Mouse (Mus musculus) thymus, adult 18-20 months (tissue): ENCODE data around the gene Wdr66.

Experiments
- DNase-seq, 2 experiments: peaks; one replicate each; pipeline ENCODE4 v3.0.0; 2022; ENCODE audit warnings: mixed read lengths in 2 of 2

Wdr66 gene

GRCm38 (mm10) chr5:123272927-123273326 is 21.0 kb downstream of the Wdr66 start:
- no peak for DNase-seq

GRCm38 (mm10) chr5:123276636-123277341 is 24.9 kb downstream of the Wdr66 start:
- DNase-seq, result no peak

GRCm38 (mm10) chr5:123277342-123277701 is 25.4 kb downstream of the Wdr66 start:
- DNase-seq, result no peak

GRCm38 (mm10) chr5:123277704-123278103 is 25.8 kb downstream of the Wdr66 start:
- DNase-seq, result no peak

- no peak for DNase-seq
Measured at GRCm38 (mm10) chr5:123279248-123279647, 27.3 kb downstream of the Wdr66 start.

GRCm38 (mm10) chr5:123281336-123282136 is 29.6 kb downstream of the Wdr66 start:
- DNase-seq, result no peak

- no peak for DNase-seq
Measured at GRCm38 (mm10) chr5:123285174-123285573, 33.3 kb downstream of the Wdr66 start.

- DNase-seq, result no peak
Measured at GRCm38 (mm10) chr5:123288079-123288478, 36.2 kb downstream of the Wdr66 start.

GRCm38 (mm10) chr5:123294653-123295052 is 42.8 kb downstream of the Wdr66 start:
- DNase-seq, result no peak

- DNase-seq, result no peak
Measured at GRCm38 (mm10) chr5:123296224-123296806, 44.4 kb downstream of the Wdr66 start.

DNA sequence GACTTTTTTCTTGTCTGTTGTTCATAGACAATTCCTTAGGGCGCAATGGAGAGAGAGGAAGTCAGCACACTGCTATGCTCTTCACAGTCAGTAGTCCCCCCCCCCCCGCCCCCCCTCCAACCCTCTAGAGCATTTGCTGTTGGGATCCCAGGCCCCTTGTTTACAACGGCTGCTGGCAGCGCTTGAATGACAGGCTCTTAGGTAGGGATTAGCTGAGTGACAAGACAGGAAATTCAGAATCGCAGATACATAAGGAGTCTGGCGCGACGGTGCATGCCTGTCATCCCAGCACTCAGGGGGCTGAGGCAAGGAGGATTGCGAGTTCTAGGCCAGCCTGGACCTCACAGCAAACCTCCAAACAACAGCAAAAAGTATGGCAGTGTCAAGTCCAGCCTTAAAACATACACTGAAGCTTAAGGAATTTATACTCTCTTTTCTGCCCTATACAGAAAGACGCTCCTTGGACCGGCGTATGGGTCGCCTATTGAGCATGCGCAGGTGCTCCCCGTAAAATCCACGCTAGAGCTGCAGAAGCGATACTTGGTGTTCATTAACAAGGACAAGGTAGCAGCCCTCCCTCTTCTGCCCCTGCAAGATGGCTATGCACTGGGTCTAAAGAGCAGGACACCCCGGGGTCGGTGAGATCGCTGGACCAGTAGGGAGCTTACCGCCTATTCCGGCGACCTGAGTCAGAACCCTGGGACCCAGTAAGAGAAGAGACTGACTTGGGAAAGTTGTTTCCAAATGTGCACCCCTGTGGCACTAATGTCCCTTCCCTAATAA is 45.3 kb downstream of the Wdr66 start:
- no peak for DNase-seq

DNA sequence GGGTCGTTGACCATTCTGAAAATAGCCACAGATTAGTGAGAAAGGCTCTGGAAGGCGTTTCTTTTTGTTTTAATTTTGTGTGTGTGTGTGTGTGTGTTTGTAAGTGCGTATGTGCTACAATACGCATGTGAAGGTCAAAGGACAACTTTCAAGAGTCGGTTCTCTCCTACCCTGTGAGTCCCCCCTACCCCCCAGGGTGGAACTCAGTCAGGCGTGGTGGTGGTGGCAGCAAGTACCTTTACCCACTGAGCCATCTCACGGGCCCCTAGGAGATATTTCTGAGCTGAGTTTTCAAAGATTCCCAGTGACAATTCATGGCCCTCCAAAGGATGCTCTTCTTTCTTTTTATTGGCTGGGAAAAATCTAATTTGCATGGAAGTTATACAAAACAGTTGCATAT is 45.9 kb downstream of the Wdr66 start:
- DNase-seq, result no peak

GRCm38 (mm10) chr5:123298526-123298925 is 46.6 kb downstream of the Wdr66 start:
- DNase-seq, result no peak

GRCm38 (mm10) chr5:123300496-123301034 is 48.7 kb downstream of the Wdr66 start:
- no peak for DNase-seq

GRCm38 (mm10) chr5:123301780-123302521 is 50.0 kb downstream of the Wdr66 start:
- DNase-seq, result no peak

DNA sequence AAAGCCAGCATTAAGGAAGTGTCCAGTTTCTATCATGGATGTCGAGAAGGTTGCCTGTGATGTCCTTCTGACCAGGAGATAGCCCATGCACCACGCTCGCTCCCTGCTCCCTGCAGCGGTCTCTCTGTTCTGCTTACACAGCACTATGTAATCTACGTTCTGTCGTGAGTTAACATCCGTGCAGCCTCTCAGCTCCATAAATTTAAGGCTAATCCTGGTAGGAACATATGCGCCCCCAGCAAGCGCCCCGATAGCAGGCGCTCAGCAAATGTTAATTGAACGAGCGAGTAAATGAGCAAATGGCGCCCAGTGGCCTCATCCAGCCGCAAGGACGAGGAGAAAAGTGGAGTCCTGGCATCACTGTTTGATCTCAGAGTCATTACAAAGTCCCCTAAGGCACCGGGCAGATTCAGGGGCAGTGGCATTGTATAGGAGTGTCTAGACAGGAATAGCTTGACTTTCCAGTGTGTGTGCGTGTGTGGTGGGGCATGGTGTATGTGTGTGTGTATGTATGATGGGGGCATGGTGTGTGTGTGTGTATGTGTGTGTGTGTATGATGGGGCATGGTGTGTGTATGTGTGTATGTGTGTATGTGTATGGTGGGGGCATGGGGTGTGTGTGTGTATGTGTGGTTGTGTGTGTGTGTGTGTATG is 55.9 kb downstream of the Wdr66 start:
- no peak for DNase-seq

GRCm38 (mm10) chr5:123309816-123310215 is 57.9 kb downstream of the Wdr66 start:
- DNase-seq, result no peak

DNA sequence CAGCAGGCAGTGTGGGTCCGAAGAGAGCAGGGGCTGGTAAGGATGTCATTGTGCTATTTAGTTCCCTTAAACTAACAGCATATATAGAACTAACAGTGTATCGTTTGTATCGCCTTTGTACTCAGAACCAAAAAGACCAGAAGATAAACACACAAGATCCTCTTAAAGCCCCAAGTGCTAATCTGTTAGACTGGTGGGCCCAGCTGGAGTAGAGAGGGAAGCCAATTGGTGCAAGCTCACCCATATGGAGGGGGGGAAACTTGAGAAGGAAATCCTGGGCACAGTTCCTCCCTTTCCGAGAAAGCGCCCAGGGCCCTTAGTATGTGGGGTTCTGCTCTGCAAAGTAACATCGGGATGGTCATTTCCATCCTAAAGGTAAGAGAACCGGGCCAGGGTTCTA is 58.3 kb downstream of the Wdr66 start:
- DNase-seq, result no peak

GRCm38 (mm10) chr5:123313058-123313630 is 61.2 kb downstream of the Wdr66 start:
- DNase-seq, result no peak

DNA sequence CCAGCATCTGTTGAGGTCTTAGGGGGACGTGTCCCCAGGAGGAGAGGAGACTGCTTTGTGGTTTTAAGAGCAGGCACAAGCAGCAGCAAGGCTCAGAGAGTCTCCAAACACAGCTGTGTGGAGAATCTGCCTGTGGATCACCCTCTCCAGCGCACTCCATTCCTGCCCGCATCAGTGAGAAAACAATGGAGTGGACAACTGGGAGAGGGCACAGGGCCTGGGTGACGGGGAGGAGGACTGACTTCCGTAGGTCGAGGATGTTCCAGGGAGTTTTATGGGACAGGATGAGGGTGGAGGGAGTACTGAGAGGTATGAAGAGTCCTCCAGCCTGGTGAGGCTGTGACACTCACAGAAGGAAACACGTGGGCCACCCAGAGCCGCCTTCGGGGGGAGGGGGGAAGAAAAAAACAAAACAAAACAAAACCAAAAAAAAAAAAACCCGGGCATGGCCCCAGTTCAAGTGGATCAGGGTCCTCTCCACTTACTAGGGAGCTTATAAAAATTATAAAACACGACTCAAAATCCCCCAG is 62.0 kb downstream of the Wdr66 start:
- DNase-seq, result peak; percentile 17 to 54
